7 mouse cellular contexts compared by ENCODE assay signal in genomic region chr15:97963989-97964835, GRCm38 (mm10). TPM values are rescaled to one million over a fixed set of nuclear protein-coding genes. Genes with fewer than 3 reads are reported as not detected.
DNase-seq lines count a peak whose midpoint lies in the region; ATAC-seq lines count a peak whose summit lies in the region.

TSS of gene Tmem106c (plus strand) at chr15:97964200.

- peak within 1 kb of the TSS; percentile 73 for H3K9ac ChIP-seq in embryonic facial prominence, embryonic 11.5 days (replicated peaks; ENCODE audit: low read length)
- peak within 1 kb of the TSS; percentile 59 for H3K9ac ChIP-seq in limb, embryonic 11.5 days (ENCODE audit: low read length)
- peak within 1 kb of the TSS; percentile 71 for H3K9ac ChIP-seq in midbrain, embryonic 14.5 days (replicated peaks; ENCODE audit: low read length)

- H3K27ac ChIP-seq in embryonic facial prominence, embryonic 11.5 days (replicated peaks; ENCODE audit: low read depth, low read length), result peak within 1 kb of the TSS; percentile 47
- 0 out of 2 replicates have a peak within 1 kb of the TSS, but pooled peaks have one; percentile 24 for H3K27ac ChIP-seq in limb, embryonic 11.5 days (replicated peaks; ENCODE audit: low read depth, low read length)
- peak within 1 kb of the TSS; percentile 87 for H3K27ac ChIP-seq in midbrain, embryonic 14.5 days (replicated peaks; ENCODE audit: low read depth, low read length)

- no peaks in the 10 kb centered on the region for H3K4me1 ChIP-seq in embryonic facial prominence, embryonic 11.5 days (ENCODE audit: control insufficient read depth, insufficient read depth, low read length)
- H3K4me1 ChIP-seq in limb, embryonic 11.5 days (ENCODE audit: control insufficient read depth, insufficient read depth, low read length), result peaks cover 4% of the 10 kb centered on the region; the same call in 1 of the 2 replicates
- H3K4me1 ChIP-seq in midbrain, embryonic 14.5 days (ENCODE audit: control insufficient read depth, insufficient read depth, low read length), result peaks cover 10% of the 10 kb centered on the region; the same call in 1 of the 2 replicates

- H3K27me3 ChIP-seq in embryonic facial prominence, embryonic 11.5 days (ENCODE audit: control insufficient read depth, insufficient read depth, low read length), result no peaks in the 10 kb centered on the region
- H3K27me3 ChIP-seq in limb, embryonic 11.5 days (ENCODE audit: control insufficient read depth, insufficient read depth, low read length), result no peaks in the 10 kb centered on the region
- no peaks in the 10 kb centered on the region for H3K27me3 ChIP-seq in midbrain, embryonic 14.5 days (ENCODE audit: control insufficient read depth, insufficient read depth, low read length)

- H3K36me3 ChIP-seq in embryonic facial prominence, embryonic 11.5 days (replicated peaks; ENCODE audit: control insufficient read depth, insufficient read depth, low read depth, low read length), result no peaks in the 10 kb centered on the region
- no peaks in the 10 kb centered on the region for H3K36me3 ChIP-seq in limb, embryonic 11.5 days (ENCODE audit: control insufficient read depth, insufficient read depth, low read length)
- H3K36me3 ChIP-seq in midbrain, embryonic 14.5 days (ENCODE audit: control insufficient read depth, insufficient read depth, low read length), result no peaks in the 10 kb centered on the region

- no peaks in the 10 kb centered on the region for H3K9me3 ChIP-seq in embryonic facial prominence, embryonic 11.5 days (replicated peaks; ENCODE audit: control insufficient read depth, low read length)
- H3K9me3 ChIP-seq in limb, embryonic 11.5 days (ENCODE audit: control insufficient read depth, low read length), result no peaks in the 10 kb centered on the region
- H3K9me3 ChIP-seq in midbrain, embryonic 14.5 days (ENCODE audit: control insufficient read depth, low read length), result no peaks in the 10 kb centered on the region

- WGBS in embryonic facial prominence, embryonic 11.5 days, result under 1% methylated on average over 67 of the region's 67 CpGs
- under 1% methylated on average over 67 of the region's 67 CpGs for WGBS in limb, embryonic 11.5 days
- WGBS in midbrain, embryonic 14.5 days, result 1% methylated on average over 67 of the region's 67 CpGs

- H3K4me3 ChIP-seq in embryonic facial prominence, embryonic 11.5 days (ENCODE audit: low read depth, low read length), result peak within 1 kb of the TSS; percentile 56
- H3K4me3 ChIP-seq in limb, embryonic 11.5 days (ENCODE audit: low read depth, low read length), result peak within 1 kb of the TSS; percentile 44
- peak within 1 kb of the TSS; percentile 59 for H3K4me3 ChIP-seq in midbrain, embryonic 14.5 days (replicated peaks; ENCODE audit: low read depth, low read length)

- peak; percentile 96 for DNase-seq in adrenal gland, postnatal 14 days
- DNase-seq in embryonic facial prominence, embryonic 11.5 days (ENCODE audit: low spot score), result peak; percentile 94
- DNase-seq in heart, adult 11 months, result peak; percentile 99
- DNase-seq in kidney, adult 18-20 months, result peak; percentile 88
- peak; percentile 96 for DNase-seq in limb, embryonic 11.5 days (ENCODE audit: low spot score)
- peak; percentile 98 for DNase-seq in midbrain, embryonic 14.5 days
- DNase-seq in spleen, adult 18-20 months, result peak; percentile 87 to 90

- H3K4me2 ChIP-seq in embryonic facial prominence, embryonic 11.5 days (ENCODE audit: low read depth, low read length), result peak within 1 kb of the TSS; percentile 91
- H3K4me2 ChIP-seq in limb, embryonic 11.5 days (ENCODE audit: low read depth, severe bottlenecking), result peak within 1 kb of the TSS; percentile 75
- H3K4me2 ChIP-seq in midbrain, embryonic 14.5 days (ENCODE audit: low read length), result peak within 1 kb of the TSS; percentile 80

- ATAC-seq in embryonic facial prominence, embryonic 11.5 days (replicated peaks; ENCODE audit: insufficient number of reproducible peaks, low FRiP score, low TSS enrichment, low read depth), result peak; percentile 89
- ATAC-seq in limb, embryonic 11.5 days (ENCODE audit: insufficient number of reproducible peaks, low FRiP score, low TSS enrichment, low read depth), result peak; percentile 92
- ATAC-seq in midbrain, embryonic 14.5 days (ENCODE audit: low FRiP score, low TSS enrichment), result peak; percentile 94

RNA-seq across cellular contexts. Expression of gene Tmem106c, which starts in this region (rescaled TPM):
- 39.4 and 40.9 TPM in 2 replicates for total RNA-seq in adrenal gland, postnatal 14 days (2021)
- polyA plus RNA-seq in embryonic facial prominence, embryonic 11.5 days (2014; fragmentation: Nextera tagmentation; extraction: Ambion mirVana), result 39.1 and 40.6 TPM in 2 replicates
- 34.7 and 36.8 TPM in 2 replicates for polyA plus RNA-seq in limb, embryonic 11.5 days (2014; fragmentation: Nextera tagmentation; extraction: Ambion mirVana)
- 52.3 and 63.6 TPM in 2 replicates for polyA plus RNA-seq in midbrain, embryonic 14.5 days (2014; fragmentation: Nextera tagmentation; extraction: Ambion mirVana)

Comparison
In these comparisons a context has a peak if more than half of its experiments do, and no peak if none do; other contexts are left out.
1. Peak in every context shown above with its lines: DNase-seq, ATAC-seq, H3K4me3 ChIP-seq and H3K27ac ChIP-seq.
2. H3K27ac ChIP-seq: peak in every context shown above with its lines; median percentile 87 in midbrain, embryonic 14.5 days; 47 in embryonic facial prominence, embryonic 11.5 days; 24 in limb, embryonic 11.5 days.